Mouse (Mus musculus): ENCODE data around the gene B3galnt1. TPM values are rescaled to one million over a fixed set of nuclear protein-coding genes. Genes with fewer than 3 reads are reported as not detected.
A peak's percentile ranks its signal among the peaks of the same experiment; 100 is the strongest.

Gene B3galnt1
- polyA plus RNA-seq, 1 experiment from 2014 or later, result 47.9 TPM

DNA sequence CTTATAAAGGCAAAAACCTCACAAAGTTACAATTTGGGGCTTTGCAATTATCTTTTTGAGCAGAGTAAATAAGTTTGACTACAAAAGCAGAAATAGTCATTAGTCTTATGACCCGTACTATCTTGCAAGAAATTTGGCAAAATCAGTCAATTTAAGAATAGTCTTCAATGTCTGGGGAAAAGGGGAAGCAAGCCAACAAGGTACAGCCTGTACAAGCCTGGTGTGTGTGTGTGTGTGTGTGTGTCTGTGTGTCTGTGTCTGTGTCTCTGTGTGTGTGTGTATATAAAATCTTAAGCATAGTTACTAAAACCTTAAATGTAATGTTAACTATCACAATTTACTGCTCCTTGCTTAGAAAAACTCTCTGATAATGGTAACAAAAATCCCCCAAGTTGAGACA, 8.2 kb upstream of the B3galnt1 start:
- Histone ChIP-seq H3K36me3 (ENCODE audit: control insufficient read depth, insufficient read depth, low read length) (no peaks in the 10 kb centered on the region), H3K9me3 (ENCODE audit: control insufficient read depth, low read length) (no peaks in the 10 kb centered on the region), H3K27ac (replicated peaks; ENCODE audit: low read depth, low read length) (no peak overlapping the region), H3K4me1 (ENCODE audit: control insufficient read depth, insufficient read depth, low read length) (no peaks in the 10 kb centered on the region), H3K4me2 (ENCODE audit: low read depth, low read length) (no peak overlapping the region), H3K27me3 (replicated peaks; ENCODE audit: control insufficient read depth, insufficient read depth, low read length) (no peaks in the 10 kb centered on the region), H3K9ac (ENCODE audit: low read depth, low read length) (no peak overlapping the region), H3K4me3 (ENCODE audit: low read depth, low read length) (no peak overlapping the region)
- 71% methylated on average over 1 of the region's 1 CpGs for WGBS
- no peak for ATAC-seq (ENCODE audit: low read depth)
- DNase-seq (ENCODE audit: low spot score), result no peak

DNA sequence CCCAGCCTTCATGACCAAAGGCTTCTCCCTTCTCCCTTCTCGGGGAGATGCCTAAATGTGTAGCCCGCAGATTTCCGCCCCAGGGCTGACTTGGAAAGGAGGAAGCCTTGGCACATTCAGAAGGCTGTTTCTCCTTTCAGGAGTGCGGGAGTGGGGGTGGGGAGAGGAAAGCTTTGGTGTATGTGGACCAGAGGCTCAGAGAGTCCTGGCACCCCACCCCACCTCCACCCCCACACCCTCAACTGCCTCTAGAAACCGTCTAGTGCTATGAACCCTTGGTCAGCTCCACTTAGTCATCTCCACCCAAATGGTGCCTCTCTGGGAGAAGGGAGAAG, 373 bp upstream of the B3galnt1 start:
- no peaks in the 10 kb centered on the region for H3K36me3 ChIP-seq (ENCODE audit: control insufficient read depth, insufficient read depth, low read length)
- 18% methylated on average over 5 of the region's 5 CpGs for WGBS
- DNase-seq (ENCODE audit: low spot score) (no peak), ATAC-seq (ENCODE audit: low read depth) (peak; percentile 10; the same call in 1 of the 2 replicates)
- peak overlapping the region; percentile 87 for H3K9ac ChIP-seq (ENCODE audit: low read depth, low read length)
- no peaks in the 10 kb centered on the region for H3K9me3 ChIP-seq (ENCODE audit: control insufficient read depth, low read length)
- H3K27ac ChIP-seq (replicated peaks; ENCODE audit: low read depth, low read length), result no peak overlapping the region; the same call in 1 of the 2 replicates
- peak overlapping the region; percentile 73 for H3K4me3 ChIP-seq (ENCODE audit: low read depth, low read length)
- peak overlapping the region; percentile 80 for H3K4me2 ChIP-seq (ENCODE audit: low read depth, low read length)
- no peaks in the 10 kb centered on the region for H3K27me3 ChIP-seq (replicated peaks; ENCODE audit: control insufficient read depth, insufficient read depth, low read length)
- H3K4me1 ChIP-seq (ENCODE audit: control insufficient read depth, insufficient read depth, low read length), result peaks cover 11% of the 10 kb centered on the region

DNA sequence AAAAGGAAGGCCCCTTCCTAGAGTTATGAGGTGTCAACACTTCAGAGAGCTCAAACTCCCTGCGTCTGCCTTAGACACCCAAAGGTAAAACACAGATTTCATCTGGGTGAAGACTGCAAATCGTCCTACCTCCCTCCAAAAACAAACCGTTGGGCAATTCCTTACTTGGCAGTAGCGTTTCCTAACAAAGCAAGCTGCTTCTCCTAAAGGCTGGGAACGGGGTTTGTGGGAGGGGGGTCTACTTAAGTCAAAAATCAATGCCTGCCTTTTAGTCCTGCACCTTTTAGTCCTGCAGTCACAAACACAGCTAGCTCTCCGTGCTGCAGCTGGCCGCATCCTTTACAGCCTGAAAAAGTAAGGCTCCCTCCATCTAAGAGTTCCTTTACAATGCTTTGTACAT, 944 bp downstream of the B3galnt1 start:
- no peak for ATAC-seq (ENCODE audit: low read depth)
- 9% methylated on average over 7 of the region's 7 CpGs for WGBS
- DNase-seq (ENCODE audit: low spot score), result peak; percentile 7
- Histone ChIP-seq H3K36me3 (ENCODE audit: control insufficient read depth, insufficient read depth, low read length) (no peaks in the 10 kb centered on the region), H3K4me1 (ENCODE audit: control insufficient read depth, insufficient read depth, low read length) (peaks cover 11% of the 10 kb centered on the region), H3K27ac (replicated peaks; ENCODE audit: low read depth, low read length) (0 out of 2 replicates have a peak overlapping the region, but pooled peaks have one; percentile 41), H3K9me3 (ENCODE audit: control insufficient read depth, low read length) (no peaks in the 10 kb centered on the region), H3K9ac (ENCODE audit: low read depth, low read length) (peak overlapping the region; percentile 87), H3K27me3 (replicated peaks; ENCODE audit: control insufficient read depth, insufficient read depth, low read length) (no peaks in the 10 kb centered on the region), H3K4me2 (ENCODE audit: low read depth, low read length) (peak overlapping the region; percentile 80), H3K4me3 (ENCODE audit: low read depth, low read length) (peak overlapping the region; percentile 73)

DNA sequence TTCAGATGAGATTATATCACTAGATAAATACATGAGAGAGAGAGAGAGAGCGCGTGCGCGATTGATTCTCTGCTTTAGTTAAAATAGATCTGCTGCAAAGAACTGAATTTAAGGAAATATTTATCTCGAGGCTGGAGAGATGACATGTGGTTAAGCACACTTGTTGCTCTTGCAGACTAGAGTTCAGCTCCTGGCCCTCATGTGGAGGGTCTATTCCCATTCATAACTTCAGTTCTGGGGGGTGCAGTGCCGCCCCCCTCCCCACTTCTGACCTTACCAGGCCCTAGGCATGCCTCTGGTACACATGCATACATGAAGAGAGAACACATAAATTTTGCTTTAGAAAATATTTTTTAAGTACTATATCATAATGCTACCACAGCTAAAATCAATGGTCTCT, 1.5 kb downstream of the B3galnt1 start:
- ATAC-seq (ENCODE audit: low read depth) (no peak), DNase-seq (ENCODE audit: low spot score) (no peak)
- Histone ChIP-seq H3K4me1 (ENCODE audit: control insufficient read depth, insufficient read depth, low read length) (peaks cover 11% of the 10 kb centered on the region), H3K36me3 (ENCODE audit: control insufficient read depth, insufficient read depth, low read length) (no peaks in the 10 kb centered on the region), H3K9me3 (ENCODE audit: control insufficient read depth, low read length) (no peaks in the 10 kb centered on the region), H3K9ac (ENCODE audit: low read depth, low read length) (peak overlapping the region; percentile 87), H3K4me3 (ENCODE audit: low read depth, low read length) (peak overlapping the region; percentile 73), H3K4me2 (ENCODE audit: low read depth, low read length) (peak overlapping the region; percentile 80), H3K27me3 (replicated peaks; ENCODE audit: control insufficient read depth, insufficient read depth, low read length) (no peaks in the 10 kb centered on the region), H3K27ac (replicated peaks; ENCODE audit: low read depth, low read length) (no peak overlapping the region)
- WGBS, result 82% methylated on average over 6 of the region's 6 CpGs

GRCm38 (mm10) chr3:69596116-69596515, 2.6 kb downstream of the B3galnt1 start:
- Histone ChIP-seq H3K4me2 (ENCODE audit: low read depth, low read length) (no peak overlapping the region), H3K4me3 (ENCODE audit: low read depth, low read length) (no peak overlapping the region), H3K27me3 (replicated peaks; ENCODE audit: control insufficient read depth, insufficient read depth, low read length) (no peaks in the 10 kb centered on the region), H3K27ac (replicated peaks; ENCODE audit: low read depth, low read length) (no peak overlapping the region), H3K36me3 (ENCODE audit: control insufficient read depth, insufficient read depth, low read length) (no peaks in the 10 kb centered on the region), H3K4me1 (ENCODE audit: control insufficient read depth, insufficient read depth, low read length) (peaks cover 11% of the 10 kb centered on the region), H3K9ac (ENCODE audit: low read depth, low read length) (no peak overlapping the region), H3K9me3 (ENCODE audit: control insufficient read depth, low read length) (no peaks in the 10 kb centered on the region)
- WGBS, result 80% methylated on average over 3 of the region's 3 CpGs
- ATAC-seq (ENCODE audit: low read depth), result no peak
- DNase-seq (ENCODE audit: low spot score), result no peak

GRCm38 (mm10) chr3:69594071-69594470, 4.7 kb downstream of the B3galnt1 start:
- ATAC-seq (ENCODE audit: low read depth), result no peak
- Histone ChIP-seq H3K4me3 (ENCODE audit: low read depth, low read length) (no peak overlapping the region), H3K9ac (ENCODE audit: low read depth, low read length) (no peak overlapping the region), H3K36me3 (ENCODE audit: control insufficient read depth, insufficient read depth, low read length) (no peaks in the 10 kb centered on the region), H3K27ac (replicated peaks; ENCODE audit: low read depth, low read length) (no peak overlapping the region), H3K4me2 (ENCODE audit: low read depth, low read length) (no peak overlapping the region), H3K9me3 (ENCODE audit: control insufficient read depth, low read length) (peaks cover 5% of the 10 kb centered on the region; the same call in 1 of the 2 replicates), H3K4me1 (ENCODE audit: control insufficient read depth, insufficient read depth, low read length) (peaks cover 9% of the 10 kb centered on the region), H3K27me3 (replicated peaks; ENCODE audit: control insufficient read depth, insufficient read depth, low read length) (no peaks in the 10 kb centered on the region)
- 72% methylated on average over 9 of the region's 9 CpGs for WGBS
- DNase-seq (ENCODE audit: low spot score), result peak; percentile 11

- Histone ChIP-seq H3K4me3 (ENCODE audit: low read depth, low read length) (no peak overlapping the region), H3K27me3 (replicated peaks; ENCODE audit: control insufficient read depth, insufficient read depth, low read length) (no peaks in the 10 kb centered on the region), H3K9me3 (ENCODE audit: control insufficient read depth, low read length) (peaks cover 5% of the 10 kb centered on the region; the same call in 1 of the 2 replicates), H3K27ac (replicated peaks; ENCODE audit: low read depth, low read length) (no peak overlapping the region), H3K4me2 (ENCODE audit: low read depth, low read length) (no peak overlapping the region), H3K4me1 (ENCODE audit: control insufficient read depth, insufficient read depth, low read length) (peaks cover 11% of the 10 kb centered on the region), H3K9ac (ENCODE audit: low read depth, low read length) (no peak overlapping the region), H3K36me3 (ENCODE audit: control insufficient read depth, insufficient read depth, low read length) (no peaks in the 10 kb centered on the region)
- no peak for DNase-seq (ENCODE audit: low spot score)
- no peak for ATAC-seq (ENCODE audit: low read depth)
- WGBS, result 89% methylated on average over 8 of the region's 8 CpGs
Measured at GRCm38 (mm10) chr3:69593426-69593825, 5.3 kb downstream of the B3galnt1 start.

GRCm38 (mm10) chr3:69588101-69588760, 10.5 kb downstream of the B3galnt1 start:
- peaks cover 5% of the 10 kb centered on the region; the same call in 1 of the 2 replicates for H3K9me3 ChIP-seq (ENCODE audit: control insufficient read depth, low read length)
- H3K4me3 ChIP-seq (ENCODE audit: low read depth, low read length), result no peak overlapping the region
- H3K4me2 ChIP-seq (ENCODE audit: low read depth, low read length), result no peak overlapping the region
- no peak overlapping the region for H3K27ac ChIP-seq (replicated peaks; ENCODE audit: low read depth, low read length)
- WGBS, result 35% methylated on average over 10 of the region's 10 CpGs
- H3K27me3 ChIP-seq (replicated peaks; ENCODE audit: control insufficient read depth, insufficient read depth, low read length), result no peaks in the 10 kb centered on the region
- peak; percentile 42 for DNase-seq (ENCODE audit: low spot score)
- peak; percentile 65; the same call in 1 of the 2 replicates for ATAC-seq (ENCODE audit: low read depth)
- H3K36me3 ChIP-seq (ENCODE audit: control insufficient read depth, insufficient read depth, low read length), result no peaks in the 10 kb centered on the region
- no peak overlapping the region for H3K9ac ChIP-seq (ENCODE audit: low read depth, low read length)
- peaks cover 5% of the 10 kb centered on the region for H3K4me1 ChIP-seq (ENCODE audit: control insufficient read depth, insufficient read depth, low read length)

- Histone ChIP-seq H3K9me3 (ENCODE audit: control insufficient read depth, low read length) (no peaks in the 10 kb centered on the region), H3K9ac (ENCODE audit: low read depth, low read length) (no peak overlapping the region), H3K4me2 (ENCODE audit: low read depth, low read length) (no peak overlapping the region), H3K27me3 (replicated peaks; ENCODE audit: control insufficient read depth, insufficient read depth, low read length) (no peaks in the 10 kb centered on the region), H3K36me3 (ENCODE audit: control insufficient read depth, insufficient read depth, low read length) (0 out of 2 replicates have a peak, but pooled peaks cover 5% of the 10 kb centered on the region), H3K27ac (replicated peaks; ENCODE audit: low read depth, low read length) (no peak overlapping the region), H3K4me1 (ENCODE audit: control insufficient read depth, insufficient read depth, low read length) (peaks cover 5% of the 10 kb centered on the region), H3K4me3 (ENCODE audit: low read depth, low read length) (no peak overlapping the region)
- ATAC-seq (ENCODE audit: low read depth), result no peak
- DNase-seq (ENCODE audit: low spot score), result no peak
- WGBS, result 77% methylated on average over 1 of the region's 1 CpGs
Measured at GRCm38 (mm10) chr3:69583798-69584197, 15.0 kb downstream of the B3galnt1 start.
